Mouse (Mus musculus) 3T3-L1 (cell line): ENCODE data around the gene Rsph10b.

Source experiments
- DNase-seq: peaks from one replicate; pipeline ENCODE4 v3.0.0-alpha.2; 2015; ENCODE audit warnings: low read depth, low spot score

Rsph10b gene

GRCm38 (mm10) chr5:143936156-143936555, 3.3 kb downstream of the Rsph10b start:
- no peak for DNase-seq

- DNase-seq = no peak
These were observed 8.8 kb downstream of the Rsph10b start for GRCm38 (mm10) chr5:143941588-143941987.

GRCm38 (mm10) chr5:143943231-143944125, 10.6 kb downstream of the Rsph10b start:
- no peak for DNase-seq

- DNase-seq = no peak
These were observed 15.5 kb downstream of the Rsph10b start for GRCm38 (mm10) chr5:143948361-143948760.

- no peak for DNase-seq
These were observed 17.2 kb downstream of the Rsph10b start for GRCm38 (mm10) chr5:143950016-143950415.

GRCm38 (mm10) chr5:143957101-143957500, 24.3 kb downstream of the Rsph10b start:
- DNase-seq = no peak

- no peak for DNase-seq
These were observed 26.7 kb downstream of the Rsph10b start for GRCm38 (mm10) chr5:143959551-143959950.

- no peak for DNase-seq
These were observed 28.3 kb downstream of the Rsph10b start for GRCm38 (mm10) chr5:143961176-143961575.

- peak; percentile 34 for DNase-seq
These were observed 32.9 kb downstream of the Rsph10b start for GRCm38 (mm10) chr5:143965586-143966345.

GRCm38 (mm10) chr5:143966671-143967070, 33.8 kb downstream of the Rsph10b start:
- no peak for DNase-seq

- DNase-seq = no peak
These were observed 39.8 kb downstream of the Rsph10b start for GRCm38 (mm10) chr5:143972628-143973027.

- DNase-seq = peak; percentile 88
These were observed 42.2 kb downstream of the Rsph10b start for GRCm38 (mm10) chr5:143974931-143975630.

GRCm38 (mm10) chr5:143975631-143975933, 42.7 kb downstream of the Rsph10b start:
- no peak for DNase-seq

- no peak for DNase-seq
These were observed 43.4 kb downstream of the Rsph10b start for GRCm38 (mm10) chr5:143976232-143976631.

GRCm38 (mm10) chr5:143976726-143977431, 44.0 kb downstream of the Rsph10b start:
- no peak for DNase-seq

- DNase-seq = no peak
These were observed 48.0 kb downstream of the Rsph10b start for GRCm38 (mm10) chr5:143980858-143981257.

GRCm38 (mm10) chr5:143982361-143982760, 49.5 kb downstream of the Rsph10b start:
- DNase-seq = no peak

GRCm38 (mm10) chr5:143985381-143985780, 52.5 kb downstream of the Rsph10b start:
- DNase-seq = no peak

GRCm38 (mm10) chr5:143987596-143987995, 54.8 kb downstream of the Rsph10b start:
- no peak for DNase-seq

GRCm38 (mm10) chr5:143989046-143989445, 56.2 kb downstream of the Rsph10b start:
- DNase-seq = no peak

GRCm38 (mm10) chr5:143990086-143990485, 57.3 kb downstream of the Rsph10b start:
- no peak for DNase-seq

GRCm38 (mm10) chr5:143992661-143993060, 59.8 kb downstream of the Rsph10b start:
- DNase-seq = no peak
